Mouse (Mus musculus) stomach, embryonic 15.5 days (tissue): ENCODE results near the gene Gab2. TPM values are rescaled to one million over a fixed set of nuclear protein-coding genes. Genes with fewer than 3 reads are reported as not detected.

Source experiments
- ATAC-seq: fragments of 200-750 bp; cut with Nextera tagmentation; 2 replicates; pipeline ENCODE4 v1.8.0; 2017; ENCODE audit warnings: low read depth, moderate number of reproducible peaks, moderate TSS enrichment; ENCODE audit not compliant: insufficient read depth, low FRiP score
- H3K27ac ChIP-seq: fragments of 300-500 bp; sonication (generic); 2 replicates; pipeline ENCODE4 v1.5.1; 2015; ENCODE audit warnings: mild to moderate bottlenecking, inconsistent platforms
- H3K27me3 ChIP-seq: fragments of 300-500 bp; sonication (generic); replicated peaks from 2 replicates; pipeline ENCODE4 v1.6.1; 2015; ENCODE audit warnings: inconsistent platforms
- H3K36me3 ChIP-seq: fragments of 300-500 bp; sonication (generic); 2 replicates; pipeline ENCODE4 v1.6.1; 2015; ENCODE audit warnings: inconsistent platforms
- H3K4me1 ChIP-seq: fragments of 300-500 bp; sonication (generic); 2 replicates; pipeline ENCODE4 v1.6.1; 2015; ENCODE audit warnings: inconsistent platforms
- H3K4me2 ChIP-seq: fragments of 300-500 bp; sonication (generic); 2 replicates; pipeline ENCODE4 v1.6.1; 2015; ENCODE audit warnings: mild to moderate bottlenecking, inconsistent platforms
- H3K4me3 ChIP-seq: fragments of 300-500 bp; sonication (generic); replicated peaks from 2 replicates; pipeline ENCODE4 v1.5.1; 2015; ENCODE audit warnings: inconsistent platforms
- H3K9ac ChIP-seq: fragments of 300-500 bp; sonication (generic); 2 replicates; pipeline ENCODE4 v1.6.1; 2015; ENCODE audit warnings: inconsistent platforms
- H3K9me3 ChIP-seq: fragments of 300-500 bp; sonication (generic); 2 replicates; pipeline ENCODE4 v1.6.1; 2016; ENCODE audit warnings: inconsistent platforms
- WGBS: fragments of 180-500 bp; shearing (Covaris S2); methylation state at CpG from one replicate; pipeline ENCODE4 v1.1.7; 2015; 5-methylcytosine and 5-hydroxymethylcytosine counted together
- polyA plus RNA-seq: library from polyadenylated mRNA; unstranded; fragments of >200 nt; fragmentation: Nextera tagmentation; extraction: Ambion mirVana; gene quantifications from 2 replicates; pipeline ENCODE4 v1.2.1, GENCODE M21; 2015

Gab2 gene
- polyA plus RNA-seq, 1 experiment from 2014 or later: 7.5 TPM

- 45% methylated on average over 2 of the region's 2 CpGs for WGBS
These were observed 215.6 kb downstream of the Gab2 start for GRCm38 (mm10) chr7:97296986-97297385.

GRCm38 (mm10) chr7:97297466-97297865, 216.1 kb downstream of the Gab2 start:
- no peaks in the 10 kb centered on the region for H3K27me3 ChIP-seq
- no peaks in the 10 kb centered on the region for H3K9me3 ChIP-seq

More at GRCm38 (mm10) chr7:97296986-97297385, 215.6 kb downstream of the Gab2 start:
- no peak overlapping the region for H3K9ac ChIP-seq
- no peak overlapping the region for H3K27ac ChIP-seq
- 0 out of 2 replicates have a peak, but pooled peaks cover 4% of the 10 kb centered on the region for H3K36me3 ChIP-seq
- H3K4me3 ChIP-seq: no peak overlapping the region
- H3K9me3 ChIP-seq: no peaks in the 10 kb centered on the region
- no peaks in the 10 kb centered on the region for H3K27me3 ChIP-seq
- H3K4me1 ChIP-seq: no peaks in the 10 kb centered on the region
- ATAC-seq: no peak
- no peak overlapping the region for H3K4me2 ChIP-seq

GRCm38 (mm10) chr7:97298279-97298678, 216.9 kb downstream of the Gab2 start:
- H3K36me3 ChIP-seq: peaks cover 9% of the 10 kb centered on the region; the same call in 1 of the 2 replicates
- no peak overlapping the region for H3K4me2 ChIP-seq
- H3K27me3 ChIP-seq: no peaks in the 10 kb centered on the region
- no peak overlapping the region for H3K9ac ChIP-seq
- no peak for ATAC-seq
- H3K4me1 ChIP-seq: no peaks in the 10 kb centered on the region
- 95% methylated on average over 2 of the region's 2 CpGs for WGBS
- no peak overlapping the region for H3K4me3 ChIP-seq
- no peaks in the 10 kb centered on the region for H3K9me3 ChIP-seq
- no peak overlapping the region for H3K27ac ChIP-seq

More at GRCm38 (mm10) chr7:97297466-97297865, 216.1 kb downstream of the Gab2 start:
- H3K4me2 ChIP-seq: no peak overlapping the region
- 1% methylated on average over 2 of the region's 2 CpGs for WGBS
- H3K4me3 ChIP-seq: no peak overlapping the region
- H3K27ac ChIP-seq: no peak overlapping the region
- no peaks in the 10 kb centered on the region for H3K4me1 ChIP-seq
- no peak for ATAC-seq
- H3K9ac ChIP-seq: no peak overlapping the region
- H3K36me3 ChIP-seq: peaks cover 8% of the 10 kb centered on the region; the same call in 1 of the 2 replicates

GRCm38 (mm10) chr7:97298943-97299342, 217.6 kb downstream of the Gab2 start:
- 87% methylated on average over 6 of the region's 6 CpGs for WGBS
- no peak overlapping the region for H3K9ac ChIP-seq
- no peak overlapping the region for H3K4me2 ChIP-seq
- H3K27me3 ChIP-seq: no peaks in the 10 kb centered on the region
- H3K27ac ChIP-seq: no peak overlapping the region
- no peak for ATAC-seq
- H3K4me3 ChIP-seq: no peak overlapping the region
- no peaks in the 10 kb centered on the region for H3K4me1 ChIP-seq
- H3K36me3 ChIP-seq: peaks cover 15% of the 10 kb centered on the region; the same call in 1 of the 2 replicates
- no peaks in the 10 kb centered on the region for H3K9me3 ChIP-seq

- no peak for ATAC-seq
- no peaks in the 10 kb centered on the region; the same call in 1 of the 2 replicates for H3K4me1 ChIP-seq
- no peak overlapping the region for H3K9ac ChIP-seq
- 78% methylated on average over 2 of the region's 2 CpGs for WGBS
- no peak overlapping the region for H3K4me3 ChIP-seq
- no peak overlapping the region for H3K27ac ChIP-seq
- H3K27me3 ChIP-seq: no peaks in the 10 kb centered on the region
- no peak overlapping the region for H3K4me2 ChIP-seq
- H3K36me3 ChIP-seq: peaks cover 27% of the 10 kb centered on the region; the same call in 1 of the 2 replicates
- H3K9me3 ChIP-seq: no peaks in the 10 kb centered on the region
These were observed 219.5 kb downstream of the Gab2 start for GRCm38 (mm10) chr7:97300914-97301313.

GRCm38 (mm10) chr7:97301321-97301720, 219.9 kb downstream of the Gab2 start:
- Histone ChIP-seq H3K36me3 (peaks cover 30% of the 10 kb centered on the region; the same call in 1 of the 2 replicates), H3K9ac (no peak overlapping the region), H3K4me2 (no peak overlapping the region), H3K4me1 (no peaks in the 10 kb centered on the region; the same call in 1 of the 2 replicates), H3K9me3 (no peaks in the 10 kb centered on the region), H3K4me3 (no peak overlapping the region), H3K27ac (no peak overlapping the region), H3K27me3 (no peaks in the 10 kb centered on the region)
- no peak for ATAC-seq
- 83% methylated on average over 8 of the region's 8 CpGs for WGBS

GRCm38 (mm10) chr7:97302261-97302660, 220.9 kb downstream of the Gab2 start:
- H3K36me3 ChIP-seq: peaks cover 35% of the 10 kb centered on the region; the same call in 1 of the 2 replicates
- no peaks in the 10 kb centered on the region for H3K9me3 ChIP-seq
- no peak overlapping the region for H3K4me3 ChIP-seq
- H3K4me2 ChIP-seq: no peak overlapping the region
- no peak for ATAC-seq
- H3K4me1 ChIP-seq: no peaks in the 10 kb centered on the region; the same call in 1 of the 2 replicates
- H3K27ac ChIP-seq: no peak overlapping the region
- H3K9ac ChIP-seq: no peak overlapping the region
- 69% methylated on average over 4 of the region's 4 CpGs for WGBS
- H3K27me3 ChIP-seq: no peaks in the 10 kb centered on the region

- H3K27me3 ChIP-seq: no peaks in the 10 kb centered on the region
- H3K36me3 ChIP-seq: peaks cover 40% of the 10 kb centered on the region; the same call in 1 of the 2 replicates
- H3K27ac ChIP-seq: no peak overlapping the region
- no peak for ATAC-seq
- H3K4me3 ChIP-seq: no peak overlapping the region
- no peaks in the 10 kb centered on the region; the same call in 1 of the 2 replicates for H3K4me1 ChIP-seq
- no peak overlapping the region for H3K4me2 ChIP-seq
- no peak overlapping the region for H3K9ac ChIP-seq
- H3K9me3 ChIP-seq: no peaks in the 10 kb centered on the region
- 80% methylated on average over 4 of the region's 4 CpGs for WGBS
These were observed 221.5 kb downstream of the Gab2 start for GRCm38 (mm10) chr7:97302876-97303275.

GRCm38 (mm10) chr7:97303614-97304013, 222.2 kb downstream of the Gab2 start:
- Histone ChIP-seq H3K4me2 (no peak overlapping the region), H3K9me3 (no peaks in the 10 kb centered on the region), H3K9ac (no peak overlapping the region), H3K4me3 (no peak overlapping the region), H3K4me1 (no peaks in the 10 kb centered on the region; the same call in 1 of the 2 replicates), H3K36me3 (peaks cover 46% of the 10 kb centered on the region), H3K27ac (no peak overlapping the region), H3K27me3 (no peaks in the 10 kb centered on the region)
- no peak for ATAC-seq
- 72% methylated on average over 2 of the region's 2 CpGs for whole genome bisulfite sequencing

GRCm38 (mm10) chr7:97304471-97304870, 223.1 kb downstream of the Gab2 start:
- Histone ChIP-seq H3K9me3 (no peaks in the 10 kb centered on the region), H3K4me3 (no peak overlapping the region), H3K9ac (no peak overlapping the region), H3K4me2 (no peak overlapping the region), H3K27me3 (no peaks in the 10 kb centered on the region), H3K4me1 (no peaks in the 10 kb centered on the region; the same call in 1 of the 2 replicates), H3K27ac (no peak overlapping the region), H3K36me3 (peaks cover 50% of the 10 kb centered on the region)
- ATAC-seq: no peak

GRCm38 (mm10) chr7:97305206-97305605, 223.8 kb downstream of the Gab2 start:
- H3K27me3 ChIP-seq: no peaks in the 10 kb centered on the region
- H3K4me2 ChIP-seq: no peak overlapping the region
- no peak overlapping the region for H3K4me3 ChIP-seq
- ATAC-seq: no peak
- H3K4me1 ChIP-seq: no peaks in the 10 kb centered on the region; the same call in 1 of the 2 replicates
- WGBS: 85% methylated on average over 4 of the region's 4 CpGs
- H3K27ac ChIP-seq: no peak overlapping the region
- H3K9me3 ChIP-seq: no peaks in the 10 kb centered on the region
- peaks cover 55% of the 10 kb centered on the region for H3K36me3 ChIP-seq
- H3K9ac ChIP-seq: no peak overlapping the region

- Histone ChIP-seq H3K4me3 (no peak overlapping the region), H3K4me2 (no peak overlapping the region), H3K27ac (no peak overlapping the region), H3K9ac (no peak overlapping the region), H3K9me3 (no peaks in the 10 kb centered on the region), H3K4me1 (no peaks in the 10 kb centered on the region; the same call in 1 of the 2 replicates), H3K36me3 (peaks cover 60% of the 10 kb centered on the region), H3K27me3 (no peaks in the 10 kb centered on the region)
- ATAC-seq: no peak
- WGBS: 94% methylated on average over 2 of the region's 2 CpGs
These were observed 225.4 kb downstream of the Gab2 start for GRCm38 (mm10) chr7:97306813-97307212.

GRCm38 (mm10) chr7:97307546-97307945, 226.2 kb downstream of the Gab2 start:
- H3K4me1 ChIP-seq: no peaks in the 10 kb centered on the region; the same call in 1 of the 2 replicates
- H3K4me3 ChIP-seq: no peak overlapping the region
- H3K27ac ChIP-seq: no peak overlapping the region
- H3K36me3 ChIP-seq: peaks cover 55% of the 10 kb centered on the region
- no peaks in the 10 kb centered on the region for H3K27me3 ChIP-seq
- no peaks in the 10 kb centered on the region for H3K9me3 ChIP-seq
- no peak for ATAC-seq
- no peak overlapping the region for H3K9ac ChIP-seq
- no peak overlapping the region for H3K4me2 ChIP-seq
- WGBS: 86% methylated on average over 1 of the region's 1 CpGs
